Mouse (Mus musculus) lung, embryonic 16.5 days (tissue): ENCODE data around the gene Shroom3. TPM values are rescaled to one million over a fixed set of nuclear protein-coding genes. Genes with fewer than 3 reads are reported as not detected.

Source experiments
- ATAC-seq: fragments of 200-750 bp; cut with Nextera tagmentation; 2 replicates; pipeline ENCODE4 v1.8.0; 2017; ENCODE audit warnings: low read depth, mild to moderate bottlenecking, moderate library complexity
- H3K27ac ChIP-seq: fragments of 300-500 bp; sonication (generic); 2 replicates; pipeline ENCODE4 v1.5.1; 2014; ENCODE audit warnings: mild to moderate bottlenecking, control low read depth, low read length
- H3K27me3 ChIP-seq: fragments of 300-500 bp; sonication (generic); 2 replicates; pipeline ENCODE4 v1.6.1; 2014; ENCODE audit warnings: low read depth, low read length, mixed read lengths; ENCODE audit not compliant: control insufficient read depth, insufficient read depth
- H3K36me3 ChIP-seq: fragments of 300-500 bp; sonication (generic); 2 replicates; pipeline ENCODE4 v1.6.1; 2014; ENCODE audit warnings: low read length; ENCODE audit not compliant: control insufficient read depth, insufficient read depth
- H3K4me1 ChIP-seq: fragments of 300-500 bp; sonication (generic); replicated peaks from 2 replicates; pipeline ENCODE4 v1.6.1; 2014; ENCODE audit warnings: low read length, mixed read lengths; ENCODE audit not compliant: control insufficient read depth, insufficient read depth
- H3K4me2 ChIP-seq: fragments of 300-500 bp; sonication (generic); 2 replicates; pipeline ENCODE4 v1.6.1; 2014; ENCODE audit warnings: low read depth, low read length, control low read depth
- H3K4me3 ChIP-seq: fragments of 300-500 bp; sonication (generic); 2 replicates; pipeline ENCODE4 v1.5.1; 2014; ENCODE audit warnings: mild to moderate bottlenecking, low read length, control low read depth
- H3K9ac ChIP-seq: fragments of 300-500 bp; sonication (generic); 2 replicates; pipeline ENCODE4 v1.6.1; 2014; ENCODE audit warnings: low read length, control low read depth
- H3K9me3 ChIP-seq: fragments of 300-500 bp; sonication (generic); 2 replicates; pipeline ENCODE4 v1.6.1; 2016; ENCODE audit warnings: low read length; ENCODE audit not compliant: control insufficient read depth
- WGBS: fragments of 180-500 bp; shearing (Covaris S2); extraction: QIAGEN DNeasy Blood & Tissue Kit; methylation state at CpG from one replicate; pipeline ENCODE4 v1.1.7; 2014; 5-methylcytosine and 5-hydroxymethylcytosine counted together
- polyA plus RNA-seq: library from polyadenylated mRNA; unstranded; fragments of >200 nt; fragmentation: Nextera tagmentation; extraction: Ambion mirVana; gene quantifications from 2 replicates; pipeline ENCODE4 v1.2.1, GENCODE M21; 2015

Gene Shroom3
- polyA plus RNA-seq, 1 experiment from 2014 or later: 4.0 TPM

GRCm38 (mm10) chr5:92725935-92726334 lies 42.7 kb downstream of the Shroom3 start:
- no peak overlapping the region for H3K4me2 ChIP-seq
- no peaks in the 10 kb centered on the region for H3K9me3 ChIP-seq
- H3K27me3 ChIP-seq: no peaks in the 10 kb centered on the region
- no peaks in the 10 kb centered on the region for H3K36me3 ChIP-seq
- 0 out of 2 replicates have a peak, but pooled peaks have one; percentile 47 for ATAC-seq
- H3K27ac ChIP-seq: no peak overlapping the region
- 26% methylated on average over 6 of the region's 6 CpGs for WGBS
- H3K4me1 ChIP-seq: peaks cover 2% of the 10 kb centered on the region; the same call in 1 of the 2 replicates
- H3K4me3 ChIP-seq: no peak overlapping the region
- H3K9ac ChIP-seq: no peak overlapping the region

- Histone ChIP-seq H3K27ac (no peak overlapping the region), H3K36me3 (no peaks in the 10 kb centered on the region), H3K4me2 (no peak overlapping the region), H3K9ac (no peak overlapping the region), H3K27me3 (no peaks in the 10 kb centered on the region), H3K4me1 (peaks cover 2% of the 10 kb centered on the region; the same call in 1 of the 2 replicates), H3K9me3 (no peaks in the 10 kb centered on the region), H3K4me3 (no peak overlapping the region)
- peak; percentile 42; the same call in 1 of the 2 replicates for ATAC-seq
- 40% methylated on average over 5 of the region's 5 CpGs for WGBS
Measured at GRCm38 (mm10) chr5:92728252-92728828, 45.1 kb downstream of the Shroom3 start.

- H3K36me3 ChIP-seq: no peaks in the 10 kb centered on the region
- H3K4me1 ChIP-seq: peaks cover 2% of the 10 kb centered on the region; the same call in 1 of the 2 replicates
- no peak for ATAC-seq
- 43% methylated on average over 6 of the region's 6 CpGs for WGBS
- H3K4me2 ChIP-seq: no peak overlapping the region
- no peak overlapping the region for H3K9ac ChIP-seq
- H3K4me3 ChIP-seq: no peak overlapping the region
- no peaks in the 10 kb centered on the region for H3K9me3 ChIP-seq
- no peak overlapping the region for H3K27ac ChIP-seq
- H3K27me3 ChIP-seq: no peaks in the 10 kb centered on the region
Measured at GRCm38 (mm10) chr5:92729221-92729620, 46.0 kb downstream of the Shroom3 start.

GRCm38 (mm10) chr5:92741802-92742201 lies 58.6 kb downstream of the Shroom3 start:
- ATAC-seq: no peak
- H3K4me2 ChIP-seq: no peak overlapping the region
- H3K9ac ChIP-seq: no peak overlapping the region
- no peaks in the 10 kb centered on the region for H3K9me3 ChIP-seq
- H3K4me1 ChIP-seq: peaks cover 6% of the 10 kb centered on the region; the same call in 1 of the 2 replicates
- WGBS: 62% methylated on average over 3 of the region's 3 CpGs
- no peak overlapping the region for H3K27ac ChIP-seq
- H3K36me3 ChIP-seq: no peaks in the 10 kb centered on the region
- H3K4me3 ChIP-seq: no peak overlapping the region
- H3K27me3 ChIP-seq: no peaks in the 10 kb centered on the region

GRCm38 (mm10) chr5:92742701-92743100 lies 59.5 kb downstream of the Shroom3 start:
- H3K27ac ChIP-seq: no peak overlapping the region
- H3K9ac ChIP-seq: no peak overlapping the region
- no peak overlapping the region for H3K4me3 ChIP-seq
- WGBS: 66% methylated on average over 5 of the region's 5 CpGs
- H3K27me3 ChIP-seq: no peaks in the 10 kb centered on the region
- H3K9me3 ChIP-seq: no peaks in the 10 kb centered on the region
- H3K4me1 ChIP-seq: peaks cover 6% of the 10 kb centered on the region; the same call in 1 of the 2 replicates
- H3K4me2 ChIP-seq: no peak overlapping the region
- no peaks in the 10 kb centered on the region for H3K36me3 ChIP-seq
- ATAC-seq: no peak

GRCm38 (mm10) chr5:92745390-92746253 lies 62.4 kb downstream of the Shroom3 start:
- ATAC-seq: peak; percentile 96
- 39% methylated on average over 8 of the region's 8 CpGs for WGBS
- no peaks in the 10 kb centered on the region for H3K27me3 ChIP-seq
- no peaks in the 10 kb centered on the region for H3K36me3 ChIP-seq
- no peak overlapping the region for H3K4me3 ChIP-seq
- H3K9ac ChIP-seq: no peak overlapping the region
- H3K4me2 ChIP-seq: no peak overlapping the region
- H3K27ac ChIP-seq: peak overlapping the region; percentile 88
- H3K9me3 ChIP-seq: no peaks in the 10 kb centered on the region
- H3K4me1 ChIP-seq: peaks cover 6% of the 10 kb centered on the region; the same call in 1 of the 2 replicates

- Histone ChIP-seq H3K36me3 (no peaks in the 10 kb centered on the region), H3K27ac (no peak overlapping the region), H3K27me3 (no peaks in the 10 kb centered on the region), H3K4me1 (peaks cover 3% of the 10 kb centered on the region; the same call in 1 of the 2 replicates), H3K9ac (no peak overlapping the region), H3K4me2 (no peak overlapping the region), H3K4me3 (no peak overlapping the region), H3K9me3 (no peaks in the 10 kb centered on the region)
- no peak for ATAC-seq
- 67% methylated on average over 4 of the region's 4 CpGs for WGBS
Measured at GRCm38 (mm10) chr5:92751488-92751887, 68.3 kb downstream of the Shroom3 start.

GRCm38 (mm10) chr5:92755241-92755775 lies 72.1 kb downstream of the Shroom3 start:
- H3K36me3 ChIP-seq: no peaks in the 10 kb centered on the region
- no peaks in the 10 kb centered on the region for H3K9me3 ChIP-seq
- no peak overlapping the region for H3K4me3 ChIP-seq
- no peak for ATAC-seq
- WGBS: 78% methylated on average over 7 of the region's 7 CpGs
- 0 out of 2 replicates have a peak, but pooled peaks cover 3% of the 10 kb centered on the region for H3K4me1 ChIP-seq
- no peak overlapping the region for H3K9ac ChIP-seq
- H3K4me2 ChIP-seq: no peak overlapping the region
- H3K27ac ChIP-seq: no peak overlapping the region
- H3K27me3 ChIP-seq: no peaks in the 10 kb centered on the region

GRCm38 (mm10) chr5:92759156-92759745 lies 76.0 kb downstream of the Shroom3 start:
- ATAC-seq: no peak
- WGBS: 76% methylated on average over 6 of the region's 6 CpGs
- Histone ChIP-seq H3K4me3 (no peak overlapping the region), H3K4me1 (peaks cover 21% of the 10 kb centered on the region), H3K4me2 (no peak overlapping the region), H3K27me3 (no peaks in the 10 kb centered on the region), H3K9ac (no peak overlapping the region), H3K27ac (no peak overlapping the region), H3K9me3 (no peaks in the 10 kb centered on the region), H3K36me3 (no peaks in the 10 kb centered on the region)
